In genomic region chr14:26066574-26067324, GRCm38 (mm10) we compare ENCODE assay signal across 18 mouse cellular contexts. TPM values are rescaled to one million over a fixed set of nuclear protein-coding genes. Genes with fewer than 3 reads are reported as not detected.
DNase-seq lines count a peak whose midpoint lies in the region; ATAC-seq and TF ChIP-seq lines count a peak whose summit lies in the region.
"Not testable (repeated sequence)": the region's sequence is repeated elsewhere in the genome, so short reads cannot be mapped to it uniquely, and the experiment has no call there.
"Had no signal": no experiment of that assay in that cellular context is flagged by ENCODE, and none has a peak within 500 bp of the region (broad histone marks: within the 10 kb centered on the region; RNA-seq: fewer than 3 reads in every experiment).

No protein-coding gene starts in this region.

- H3K4me2 ChIP-seq in forebrain, embryonic 13.5 days; intestine, embryonic 15.5 days (replicated peaks); liver, embryonic 11.5 days; lung, postnatal 0 days (replicated peaks; ENCODE audit: low read depth, low read length); midbrain, postnatal 0 days (ENCODE audit: low read depth, low read length, poor library complexity, severe bottlenecking); stomach, postnatal 0 days (replicated peaks; ENCODE audit: low read depth): not testable (repeated sequence)

- not testable (repeated sequence) for DNase-seq in liver, embryonic 11.5 days (ENCODE audit: low spot score); lung, postnatal 0 days (ENCODE audit: low spot score); midbrain, postnatal 0 days (ENCODE audit: low spot score); stomach, postnatal 0 days (ENCODE audit: low spot score)

- peak; percentile 82 for ATAC-seq in cerebellum, adult (ENCODE audit: insufficient number of reproducible peaks, low FRiP score, low TSS enrichment)
- peak; percentile 83 for ATAC-seq in forebrain, embryonic 13.5 days
- ATAC-seq in hematopoietic stem cell, adult 5-6 weeks (replicated peaks in 1 of 2; ENCODE audit: insufficient read depth in 1 of 2, low FRiP score in 2 of 2, low TSS enrichment in 1 of 2, low read depth in 1 of 2, poor library complexity in 2 of 2, severe bottlenecking in 2 of 2), result peak; percentile 75 to 86
- peak; percentile 96 for ATAC-seq in intestine, embryonic 15.5 days
- peak; percentile 62 for ATAC-seq in liver, embryonic 11.5 days (replicated peaks; ENCODE audit: low FRiP score)
- peak; percentile 93 for ATAC-seq in lung, postnatal 0 days
- peak; percentile 87 for ATAC-seq in midbrain, postnatal 0 days (ENCODE audit: low FRiP score)
- ATAC-seq in stomach, postnatal 0 days (ENCODE audit: low FRiP score, low TSS enrichment), result peak; percentile 92

- WGBS in forebrain, embryonic 13.5 days, result no CpG with 5 or more reads among the region's 44 CpGs
- WGBS in intestine, embryonic 15.5 days, result no CpG with 5 or more reads among the region's 44 CpGs
- WGBS in liver, embryonic 11.5 days, result no CpG with 5 or more reads among the region's 44 CpGs
- no CpG with 5 or more reads among the region's 44 CpGs for WGBS in lung, postnatal 0 days
- WGBS in midbrain, postnatal 0 days, result no CpG with 5 or more reads among the region's 44 CpGs
- WGBS in stomach, postnatal 0 days, result no CpG with 5 or more reads among the region's 44 CpGs

- not testable (repeated sequence) for H3K27ac ChIP-seq in forebrain, embryonic 13.5 days; intestine, embryonic 15.5 days; liver, embryonic 11.5 days (ENCODE audit: low read depth, low read length); lung, postnatal 0 days (ENCODE audit: low read length); midbrain, postnatal 0 days (ENCODE audit: low read depth, low read length); stomach, postnatal 0 days (replicated peaks)

- not testable (repeated sequence) for H3K4me1 ChIP-seq in forebrain, embryonic 13.5 days; intestine, embryonic 15.5 days (replicated peaks); liver, embryonic 11.5 days (replicated peaks; ENCODE audit: control insufficient read depth, insufficient read depth, low read length); lung, postnatal 0 days (ENCODE audit: insufficient read depth, low read depth, low read length); midbrain, postnatal 0 days (ENCODE audit: insufficient read depth, low read length); stomach, postnatal 0 days (replicated peaks; ENCODE audit: control insufficient read depth, insufficient read depth)

- H3K4me3 ChIP-seq in forebrain, embryonic 13.5 days; intestine, embryonic 15.5 days (replicated peaks); liver, embryonic 11.5 days (ENCODE audit: low read depth, low read length); lung, postnatal 0 days (ENCODE audit: low read depth, low read length); midbrain, postnatal 0 days (ENCODE audit: low read depth, low read length); stomach, postnatal 0 days (ENCODE audit: low read depth, low read length): not testable (repeated sequence)

- not testable (repeated sequence) for H3K9me3 ChIP-seq in forebrain, embryonic 13.5 days (replicated peaks); intestine, embryonic 15.5 days; liver, embryonic 11.5 days (ENCODE audit: control insufficient read depth, low read length); lung, postnatal 0 days (ENCODE audit: low read length); midbrain, postnatal 0 days (ENCODE audit: low read length); stomach, postnatal 0 days (ENCODE audit: control insufficient read depth, low read length)

- H3K36me3 ChIP-seq in forebrain, embryonic 13.5 days (ENCODE audit: poor library complexity, severe bottlenecking); intestine, embryonic 15.5 days; liver, embryonic 11.5 days (ENCODE audit: control insufficient read depth, insufficient read depth, low read length); lung, postnatal 0 days (ENCODE audit: insufficient read depth, low read length); midbrain, postnatal 0 days (ENCODE audit: insufficient read depth, low read length); stomach, postnatal 0 days (ENCODE audit: control insufficient read depth, insufficient read depth, low read length): not testable (repeated sequence)

- H3K9ac ChIP-seq in forebrain, embryonic 13.5 days; intestine, embryonic 15.5 days; liver, embryonic 11.5 days (ENCODE audit: low read depth, low read length); lung, postnatal 0 days (replicated peaks; ENCODE audit: low read depth); midbrain, postnatal 0 days (replicated peaks; ENCODE audit: low read length, poor library complexity, severe bottlenecking); stomach, postnatal 0 days (ENCODE audit: low read length): not testable (repeated sequence)

- not testable (repeated sequence) for TF ChIP-seq EP300 in lung, postnatal 0 days (IDR thresholded peaks at IDR 0.05); stomach, postnatal 0 days (optimal IDR thresholded peaks at IDR 0.05)

- H3K27me3 ChIP-seq in forebrain, embryonic 13.5 days; intestine, embryonic 15.5 days (replicated peaks); liver, embryonic 11.5 days (replicated peaks; ENCODE audit: control insufficient read depth, insufficient read depth, low read length); lung, postnatal 0 days (replicated peaks; ENCODE audit: insufficient read depth, low read length); midbrain, postnatal 0 days (ENCODE audit: insufficient read depth, low read length); stomach, postnatal 0 days (ENCODE audit: control insufficient read depth, insufficient read depth, low read length): not testable (repeated sequence)

- TF ChIP-seq CTCF in lung, postnatal 0 days (IDR thresholded peaks at IDR 0.05); midbrain, postnatal 0 days (IDR thresholded peaks at IDR 0.05); stomach, postnatal 0 days (IDR thresholded peaks at IDR 0.05; ENCODE audit: low read depth): not testable (repeated sequence)

RNA-seq across cellular contexts. Expression of gene Tmem254c, which starts 0.4 kb away (rescaled TPM):
- polyA plus RNA-seq in forebrain, embryonic 13.5 days (2015; fragmentation: Nextera tagmentation; extraction: Ambion mirVana), result 13.1 and 14.4 TPM in 2 replicates
- 70.7 and 77.4 TPM in 2 replicates for total RNA-seq in hematopoietic stem cell, adult 5-6 weeks (2017)
- 47.1 and 59.1 TPM in 2 replicates for polyA plus RNA-seq in intestine, embryonic 15.5 days (2015; fragmentation: Nextera tagmentation; extraction: Ambion mirVana)
- polyA plus RNA-seq in liver, embryonic 11.5 days (2014; fragmentation: Nextera tagmentation; extraction: Ambion mirVana), result 23.3 and 24.0 TPM in 2 replicates
- polyA plus RNA-seq in lung, postnatal 0 days (2015; fragmentation: Nextera tagmentation; extraction: Ambion mirVana), result 76.1 and 87.6 TPM in 2 replicates
- total RNA-seq in midbrain, postnatal 0 days (2014; rRNA removed), result 37.7 and 39.0 TPM in 2 replicates
- polyA plus RNA-seq in midbrain, postnatal 0 days (2015; fragmentation: Nextera tagmentation; extraction: Ambion mirVana), result 36.2 and 49.6 TPM in 2 replicates
- polyA plus RNA-seq in stomach, postnatal 0 days (2015; fragmentation: Nextera tagmentation; extraction: Ambion mirVana), result 94.4 and 103 TPM in 2 replicates

RNA-seq across cellular contexts. Expression of gene Cphx2, which starts 14.6 kb away (rescaled TPM):
- not detected in 2 replicates for polyA plus RNA-seq in forebrain, embryonic 13.5 days (2015; fragmentation: Nextera tagmentation; extraction: Ambion mirVana)
- total RNA-seq in hematopoietic stem cell, adult 5-6 weeks (2017), result not detected in 2 replicates
- not detected in 2 replicates for polyA plus RNA-seq in intestine, embryonic 15.5 days (2015; fragmentation: Nextera tagmentation; extraction: Ambion mirVana)
- not detected in 2 replicates for polyA plus RNA-seq in liver, embryonic 11.5 days (2014; fragmentation: Nextera tagmentation; extraction: Ambion mirVana)
- polyA plus RNA-seq in lung, postnatal 0 days (2015; fragmentation: Nextera tagmentation; extraction: Ambion mirVana), result not detected in 2 replicates
- not detected in 2 replicates for total RNA-seq in midbrain, postnatal 0 days (2014; rRNA removed)
- not detected in 2 replicates for polyA plus RNA-seq in midbrain, postnatal 0 days (2015; fragmentation: Nextera tagmentation; extraction: Ambion mirVana)
- polyA plus RNA-seq in stomach, postnatal 0 days (2015; fragmentation: Nextera tagmentation; extraction: Ambion mirVana), result not detected in 2 replicates
- total RNA-seq: adrenal gland, postnatal 14 days; gastrocnemius, postnatal 14 days; layer of hippocampus, postnatal 10 days; left cerebral cortex, postnatal 14 days had no signal
- polyA plus RNA-seq: heart, embryonic 10.5 days; hindbrain, embryonic 10.5 days; lung, adult 2 months; midbrain, embryonic 10.5 days; spleen, adult 2 months; urinary bladder, adult 2 months had no signal

RNA-seq across cellular contexts. Expression of gene Cphx3, which starts 15.3 kb away (rescaled TPM):
- polyA plus RNA-seq in forebrain, embryonic 13.5 days (2015; fragmentation: Nextera tagmentation; extraction: Ambion mirVana), result not detected in 2 replicates
- not detected in 2 replicates for total RNA-seq in hematopoietic stem cell, adult 5-6 weeks (2017)
- 0.29 TPM in 1 of 2 replicates, not detected in the other for polyA plus RNA-seq in intestine, embryonic 15.5 days (2015; fragmentation: Nextera tagmentation; extraction: Ambion mirVana)
- polyA plus RNA-seq in liver, embryonic 11.5 days (2014; fragmentation: Nextera tagmentation; extraction: Ambion mirVana), result not detected in 2 replicates
- polyA plus RNA-seq in lung, postnatal 0 days (2015; fragmentation: Nextera tagmentation; extraction: Ambion mirVana), result not detected in 2 replicates
- not detected in 2 replicates for total RNA-seq in midbrain, postnatal 0 days (2014; rRNA removed)
- polyA plus RNA-seq in midbrain, postnatal 0 days (2015; fragmentation: Nextera tagmentation; extraction: Ambion mirVana), result not detected in 2 replicates
- polyA plus RNA-seq in stomach, postnatal 0 days (2015; fragmentation: Nextera tagmentation; extraction: Ambion mirVana), result not detected in 2 replicates
- total RNA-seq: adrenal gland, postnatal 14 days; gastrocnemius, postnatal 14 days; layer of hippocampus, postnatal 10 days; left cerebral cortex, postnatal 14 days had no signal
- polyA plus RNA-seq: heart, embryonic 10.5 days; hindbrain, embryonic 10.5 days; lung, adult 2 months; midbrain, embryonic 10.5 days; spleen, adult 2 months; urinary bladder, adult 2 months had no signal

RNA-seq across cellular contexts. Expression of gene Gm9780, which starts 24.2 kb away (rescaled TPM):
- 4.4 and 4.6 TPM in 2 replicates for polyA plus RNA-seq in forebrain, embryonic 13.5 days (2015; fragmentation: Nextera tagmentation; extraction: Ambion mirVana)
- total RNA-seq in hematopoietic stem cell, adult 5-6 weeks (2017), result not detected in 2 replicates
- polyA plus RNA-seq in intestine, embryonic 15.5 days (2015; fragmentation: Nextera tagmentation; extraction: Ambion mirVana), result 22.4 and 24.3 TPM in 2 replicates
- polyA plus RNA-seq in liver, embryonic 11.5 days (2014; fragmentation: Nextera tagmentation; extraction: Ambion mirVana), result 0.94 and 1.5 TPM in 2 replicates
- polyA plus RNA-seq in lung, postnatal 0 days (2015; fragmentation: Nextera tagmentation; extraction: Ambion mirVana), result 177 and 227 TPM in 2 replicates
- total RNA-seq in midbrain, postnatal 0 days (2014; rRNA removed), result 4.9 and 5.9 TPM in 2 replicates
- 13.8 and 14.5 TPM in 2 replicates for polyA plus RNA-seq in midbrain, postnatal 0 days (2015; fragmentation: Nextera tagmentation; extraction: Ambion mirVana)
- polyA plus RNA-seq in stomach, postnatal 0 days (2015; fragmentation: Nextera tagmentation; extraction: Ambion mirVana), result 77.5 and 113 TPM in 2 replicates

RNA-seq across cellular contexts. Expression of gene Duxbl2, which starts 51.4 kb away (rescaled TPM):
- polyA plus RNA-seq in forebrain, embryonic 13.5 days (2015; fragmentation: Nextera tagmentation; extraction: Ambion mirVana), result 0.45 TPM in 1 of 2 replicates, not detected in the other
- not detected in 2 replicates for total RNA-seq in hematopoietic stem cell, adult 5-6 weeks (2017)
- 0.67 and 0.75 TPM in 2 replicates for polyA plus RNA-seq in intestine, embryonic 15.5 days (2015; fragmentation: Nextera tagmentation; extraction: Ambion mirVana)
- 0.34 TPM in 1 of 2 replicates, not detected in the other for polyA plus RNA-seq in liver, embryonic 11.5 days (2014; fragmentation: Nextera tagmentation; extraction: Ambion mirVana)
- 1.3 and 1.9 TPM in 2 replicates for polyA plus RNA-seq in lung, postnatal 0 days (2015; fragmentation: Nextera tagmentation; extraction: Ambion mirVana)
- 2.2 and 5.8 TPM in 2 replicates for total RNA-seq in midbrain, postnatal 0 days (2014; rRNA removed)
- polyA plus RNA-seq in midbrain, postnatal 0 days (2015; fragmentation: Nextera tagmentation; extraction: Ambion mirVana), result not detected in 2 replicates
- polyA plus RNA-seq in stomach, postnatal 0 days (2015; fragmentation: Nextera tagmentation; extraction: Ambion mirVana), result 0.67 TPM in 1 of 2 replicates, not detected in the other
- total RNA-seq: adrenal gland, postnatal 14 days had no signal
- polyA plus RNA-seq: hindbrain, embryonic 10.5 days; midbrain, embryonic 10.5 days had no signal
